Mouse (Mus musculus) hindbrain, embryonic 15.5 days (tissue): ENCODE measurements around the gene Gm6337. TPM values are rescaled to one million over a fixed set of nuclear protein-coding genes. Genes with fewer than 3 reads are reported as not detected.
"Not testable (repeated sequence)": the region's sequence is repeated elsewhere in the genome, so short reads cannot be mapped to it uniquely, and the experiment has no call there.

Experiments used
- ATAC-seq: fragments of 200-750 bp; cut with Nextera tagmentation; 2 replicates; pipeline ENCODE4 v1.8.0; 2017; ENCODE audit warnings: low read depth, moderate number of reproducible peaks, moderate TSS enrichment; ENCODE audit not compliant: low FRiP score
- H3K27ac ChIP-seq: fragments of 300-500 bp; sonication (generic); replicated peaks from 2 replicates; pipeline ENCODE4 v1.5.1; 2015; ENCODE audit warnings: mild to moderate bottlenecking, inconsistent platforms
- H3K27me3 ChIP-seq: fragments of 300-500 bp; sonication (generic); 2 replicates; pipeline ENCODE4 v1.6.1; 2015; ENCODE audit warnings: control low read depth, inconsistent platforms
- H3K36me3 ChIP-seq: fragments of 300-500 bp; sonication (generic); 2 replicates; pipeline ENCODE4 v1.6.1; 2015; ENCODE audit warnings: control low read depth, inconsistent platforms
- H3K4me1 ChIP-seq: fragments of 300-500 bp; sonication (generic); replicated peaks from 2 replicates; pipeline ENCODE4 v1.6.1; 2015; ENCODE audit warnings: control low read depth, inconsistent platforms
- H3K4me2 ChIP-seq: fragments of 300-500 bp; sonication (generic); 2 replicates; pipeline ENCODE4 v1.6.1; 2015; ENCODE audit warnings: moderate library complexity, mild to moderate bottlenecking, inconsistent platforms
- H3K4me3 ChIP-seq: fragments of 300-500 bp; sonication (generic); 2 replicates; pipeline ENCODE4 v1.5.1; 2015; ENCODE audit warnings: mild to moderate bottlenecking, inconsistent platforms
- H3K9ac ChIP-seq: fragments of 300-500 bp; sonication (generic); 2 replicates; pipeline ENCODE4 v1.6.1; 2015; ENCODE audit warnings: inconsistent platforms
- H3K9me3 ChIP-seq: fragments of 300-500 bp; sonication (generic); 2 replicates; pipeline ENCODE4 v1.6.1; 2016; ENCODE audit warnings: control low read depth, inconsistent platforms
- WGBS: fragments of 180-500 bp; shearing (Covaris S2); methylation state at CpG from one replicate; pipeline ENCODE4 v1.1.7; 2015; 5-methylcytosine and 5-hydroxymethylcytosine counted together
- polyA plus RNA-seq: library from polyadenylated mRNA; unstranded; fragments of >200 nt; fragmentation: Nextera tagmentation; extraction: Ambion mirVana; gene quantifications from 2 replicates; pipeline ENCODE4 v1.2.1, GENCODE M21; 2015

Gm6337 gene
- polyA plus RNA-seq = not detected in 2 replicates

DNA sequence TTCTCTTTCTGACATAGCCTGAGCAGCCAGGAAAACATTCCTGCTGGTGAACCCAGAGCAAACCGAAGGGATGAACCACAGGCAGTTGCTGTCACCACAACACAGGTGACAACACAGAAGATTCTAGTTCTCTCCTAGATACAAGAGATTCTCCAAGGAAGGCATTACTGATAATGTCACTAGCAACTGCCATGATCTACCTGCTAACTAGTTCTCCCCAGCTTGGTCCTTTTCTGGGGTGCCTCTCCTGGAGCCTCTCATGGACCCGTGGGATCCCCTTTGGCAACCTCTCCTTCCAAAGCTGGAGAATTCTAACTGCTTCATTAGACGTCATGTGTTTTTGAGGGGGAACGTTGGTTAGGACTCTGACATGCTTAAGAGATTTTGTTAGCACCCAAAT, at the start of gene Gm6337:
Gm6337 (minus strand) TSS at position 101 of the 400 bp plus-strand sequence.
- H3K4me1 ChIP-seq, H3K9ac ChIP-seq, H3K27ac ChIP-seq, H3K4me2 ChIP-seq, ATAC-seq, H3K36me3 ChIP-seq, H3K9me3 ChIP-seq, H3K4me3 ChIP-seq, H3K27me3 ChIP-seq: not testable (repeated sequence)
- WGBS = 84% methylated on average over 4 of the region's 4 CpGs

DNA sequence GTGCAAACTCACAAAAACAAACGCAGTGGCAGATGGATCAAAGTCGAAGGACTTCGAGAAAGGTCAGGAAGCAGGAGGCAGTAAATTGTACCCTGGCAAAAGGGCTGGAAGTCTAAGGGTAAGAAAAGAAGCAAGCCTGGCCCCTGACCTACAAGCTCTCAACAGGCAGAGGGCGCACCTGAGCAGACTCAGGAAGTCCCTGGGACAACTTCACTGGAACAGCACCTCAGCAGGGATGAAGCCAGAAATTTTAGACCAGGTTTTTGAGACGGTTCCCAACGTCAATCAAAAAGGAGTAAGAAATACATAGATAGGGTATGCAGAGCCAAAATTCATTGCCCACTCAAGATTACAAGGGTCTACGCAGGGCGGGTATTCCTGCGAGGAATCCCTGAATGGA, 49.4 kb upstream of the Gm6337 start:
- 12% methylated on average over 9 of the region's 9 CpGs for WGBS
- Histone ChIP-seq H3K4me2 (peak overlapping the region; percentile 52), H3K9ac (0 out of 2 replicates have a peak overlapping the region, but pooled peaks have one; percentile 29), H3K4me3 (peak overlapping the region; percentile 42)
- H3K36me3 ChIP-seq, ATAC-seq, H3K9me3 ChIP-seq, H3K4me1 ChIP-seq, H3K27me3 ChIP-seq, H3K27ac ChIP-seq: not testable (repeated sequence)

DNA sequence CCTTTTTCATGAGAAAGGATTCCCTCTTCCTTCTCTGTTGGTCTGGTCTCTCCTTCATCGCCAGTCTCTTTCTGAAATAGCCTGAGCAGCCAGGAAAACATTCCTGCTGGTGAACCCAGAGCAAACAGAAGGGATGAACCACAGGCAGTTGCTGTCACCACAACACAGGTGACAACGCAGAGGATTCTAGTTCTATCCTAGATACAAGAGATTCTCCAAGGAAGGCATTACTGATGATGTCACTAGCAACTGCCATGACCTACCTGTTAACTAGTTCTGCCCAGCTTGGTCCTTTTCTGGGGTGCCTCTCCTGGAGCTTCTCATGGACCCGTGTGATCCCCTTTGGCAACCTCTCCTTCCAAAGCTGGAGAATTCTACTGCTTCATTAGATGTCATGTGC, 35.8 kb upstream of the Gm6337 start, which contains the start of gene Gm8206:
Gm8206 (minus strand) TSS at position 101 of the 400 bp plus-strand sequence.
- 97% methylated on average over 3 of the region's 3 CpGs for WGBS
- not testable (repeated sequence) for ATAC-seq, H3K4me1 ChIP-seq, H3K9ac ChIP-seq, H3K4me2 ChIP-seq, H3K27ac ChIP-seq, H3K4me3 ChIP-seq, H3K27me3 ChIP-seq, H3K36me3 ChIP-seq, H3K9me3 ChIP-seq

Other genes with a start within 250 kb of the Gm6337 start
- gene Gm3424, start 227.9 kb downstream of the Gm6337 start, polyA plus RNA-seq = not detected in 2 replicates
- gene Gm8237, start 177.9 kb downstream of the Gm6337 start, polyA plus RNA-seq = 1.3 and 1.6 TPM in 2 replicates
- 4.0 and 4.4 TPM in 2 replicates for gene Gm3248, start 96.5 kb downstream of the Gm6337 start, polyA plus RNA-seq
- gene Gm3453, start 79.1 kb downstream of the Gm6337 start, polyA plus RNA-seq = not detected in 2 replicates
- gene Gm8206, start 35.7 kb upstream of the Gm6337 start, polyA plus RNA-seq = 6.7 and 7.0 TPM in 2 replicates
- 3.8 and 5.8 TPM in 2 replicates for gene Gm3468, start 50.4 kb upstream of the Gm6337 start, polyA plus RNA-seq
- gene Gm3476, start 67.5 kb upstream of the Gm6337 start, polyA plus RNA-seq = not detected in 2 replicates
- gene Gm21560, start 161.0 kb upstream of the Gm6337 start, polyA plus RNA-seq = 0.08 TPM in 1 of 2 replicates, not detected in the other
- 8.1 and 8.2 TPM in 2 replicates for gene Gm3411, start 229.0 kb upstream of the Gm6337 start, polyA plus RNA-seq
- not detected in 2 replicates for gene Gm21103, start 246.6 kb upstream of the Gm6337 start, polyA plus RNA-seq